17 mouse cellular contexts compared by ENCODE assay signal in genomic region chr13:64362139-64362538, GRCm38 (mm10).
"Had no signal": no experiment of that assay in that cellular context is flagged by ENCODE, and none has a peak within 500 bp of the region (broad histone marks: within the 10 kb centered on the region; RNA-seq: fewer than 3 reads in every experiment).

No protein-coding gene starts in this region.

- ATAC-seq: midbrain, embryonic 16.5 days had no signal

- H3K4me2 ChIP-seq: kidney, embryonic 15.5 days; limb, embryonic 13.5 days; liver, embryonic 11.5 days; liver, embryonic 15.5 days; midbrain, embryonic 12.5 days had no signal

- H3K9ac ChIP-seq: kidney, embryonic 15.5 days; limb, embryonic 13.5 days; liver, embryonic 15.5 days; midbrain, embryonic 12.5 days had no signal

- H3K9me3 ChIP-seq: kidney, embryonic 15.5 days; limb, embryonic 10.5 days; limb, embryonic 13.5 days; liver, embryonic 15.5 days; midbrain, embryonic 12.5 days had no signal

- H3K4me1 ChIP-seq: limb, embryonic 10.5 days; limb, embryonic 13.5 days; midbrain, embryonic 12.5 days had no signal

- H3K27ac ChIP-seq: kidney, embryonic 15.5 days; layer of hippocampus, adult 2 months; limb, embryonic 10.5 days; limb, embryonic 13.5 days; liver, embryonic 15.5 days; midbrain, embryonic 12.5 days had no signal

- DNase-seq: kidney, adult 11 months; kidney, adult 8-10 months; kidney, postnatal 14 days; layer of hippocampus, adult 9-11 months; lung, adult 2 months; lung, postnatal 14 days; lung, postnatal 4 days; thymus, adult 18-20 months; thymus, postnatal 36 days had no signal

- H3K4me3 ChIP-seq: kidney, embryonic 15.5 days; layer of hippocampus, adult 2 months; limb, embryonic 10.5 days; limb, embryonic 13.5 days; liver, embryonic 15.5 days; midbrain, embryonic 12.5 days had no signal

- H3K27me3 ChIP-seq: kidney, embryonic 15.5 days; limb, embryonic 13.5 days; liver, embryonic 15.5 days; midbrain, embryonic 12.5 days had no signal
